Mouse (Mus musculus) gastrocnemius, postnatal 36 days (tissue): Measurements from ENCODE around the gene Fiz1. TPM values are rescaled to one million over a fixed set of nuclear protein-coding genes. Genes with fewer than 3 reads are reported as not detected.

Source experiments
- DNase-seq, 2 experiments: peaks; one replicate each; pipeline ENCODE4 v3.0.0; 2022
- intact Hi-C: fragments of 180-260 bp; cut with DNase I; formaldehyde crosslinking; loops from one replicate; pipeline ENCODE4 v1.15.1; 2025
- long read RNA-seq, 2 experiments: library from polyadenylated mRNA; stranded (forward); transcript quantifications; one replicate each; pipeline ENCODE4 v2.0.0; 2021
- total RNA-seq, 2 experiments: library from RNA; stranded (reverse); gene quantifications; 2 replicates each; pipeline ENCODE4 v1.2.3; 2021

The Fiz1 gene
- total RNA-seq: 10 to 100 TPM; 20.7 to 22.7 TPM
- long read RNA-seq, experiment 1, transcript Fiz1-201 (3 exons, 2,546 nt): major isoform, 6 of 10 reads
- long read RNA-seq, experiment 1, partial matches to known transcripts: 0 of 10 reads
- long read RNA-seq, experiment 1, other reads (novel, unspliced or antisense): 4 of 10 reads
- long read RNA-seq, experiment 2, transcript Fiz1-201 (3 exons, 2,546 nt): major isoform, 6 of 10 reads
- long read RNA-seq, experiment 2, partial matches to known transcripts: 0 of 10 reads
- long read RNA-seq, experiment 2, other reads (novel, unspliced or antisense): 4 of 10 reads

DNA sequence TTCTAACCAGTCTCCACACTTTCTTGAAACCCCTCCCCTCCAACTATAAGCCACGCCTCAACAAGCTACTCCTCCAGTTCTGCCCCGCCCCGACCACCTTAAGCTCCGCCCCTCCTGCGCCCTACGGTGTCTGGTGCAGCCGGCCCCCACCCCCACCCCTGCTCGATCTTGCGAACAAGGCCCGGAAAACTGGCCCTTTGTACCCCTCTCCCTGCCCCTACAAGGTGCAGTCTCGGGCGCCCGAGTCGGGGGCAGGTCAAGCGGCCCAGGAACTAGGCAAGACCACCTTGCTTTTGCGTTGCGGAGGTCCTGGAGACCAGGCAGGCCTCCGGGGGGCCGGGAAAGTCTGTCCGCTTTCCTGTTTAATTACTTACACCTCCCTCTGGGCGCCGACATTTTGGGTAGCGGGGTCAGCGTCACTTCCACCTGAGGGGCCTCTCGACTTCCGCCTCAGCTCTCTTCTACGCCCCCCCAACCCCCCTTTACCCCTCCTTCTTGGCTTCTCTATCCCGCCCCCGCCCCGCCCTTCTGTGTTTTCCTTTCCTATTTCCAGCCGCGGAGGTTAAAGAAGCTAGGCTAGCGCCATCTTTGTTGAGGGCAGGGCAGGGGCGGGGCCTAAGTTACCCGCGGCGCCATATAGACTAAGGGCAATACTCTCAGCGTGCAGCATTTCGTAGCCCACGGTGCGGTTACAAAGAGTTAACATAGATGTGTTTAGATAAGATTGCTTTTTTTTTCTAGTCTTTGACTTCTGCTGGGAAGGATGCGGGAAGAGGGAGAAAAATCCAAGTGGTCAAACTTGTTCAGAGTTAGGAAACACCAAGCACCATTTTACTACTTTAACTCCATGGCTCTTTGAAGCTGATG lies at the start of gene Fiz1, which contains the start of gene Zfp524:
Fiz1 (minus strand) TSS at position 447 of the 867 bp plus-strand sequence.
Zfp524 (plus strand) TSS at position 165 of the 867 bp plus-strand sequence.
- intact Hi-C loops: no loop called here
- peak; percentile 95 to 98 for DNase-seq

DNA sequence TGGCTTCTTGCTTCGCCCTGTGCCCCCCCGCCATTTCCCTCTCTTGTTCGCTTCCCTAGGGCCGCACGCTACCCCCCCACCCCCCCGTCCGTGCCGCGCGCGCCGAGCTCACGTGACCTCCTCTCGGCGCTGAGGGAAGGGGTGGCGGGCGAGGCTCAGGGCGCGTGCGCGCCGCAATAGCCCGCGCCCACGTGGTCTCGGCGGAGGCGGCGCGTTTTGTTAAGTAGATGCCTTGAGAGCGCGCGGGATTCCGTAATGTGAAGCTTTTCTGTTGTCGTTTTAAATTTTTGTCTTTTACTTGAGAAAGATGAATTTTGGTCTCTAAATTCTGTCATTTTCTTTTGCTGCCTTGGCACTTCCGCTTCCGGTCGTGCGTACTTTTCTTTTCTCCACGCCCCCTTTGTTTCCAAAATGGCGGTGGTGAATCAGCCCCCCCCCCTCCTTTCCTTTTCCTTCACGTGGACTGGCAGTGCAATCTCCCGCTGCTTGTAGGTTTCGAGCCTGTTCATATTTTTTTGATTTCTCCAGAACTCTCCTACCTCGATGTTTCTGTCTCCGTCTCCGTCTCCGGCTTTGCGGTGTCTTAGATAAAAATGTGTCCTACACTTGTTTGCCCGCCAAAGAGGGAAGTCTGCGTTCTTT lies 48.0 kb upstream of the Fiz1 start:
- DNase-seq: peak in 1 of 2 experiments; percentile 52
- intact Hi-C loops: no loop called here

DNA sequence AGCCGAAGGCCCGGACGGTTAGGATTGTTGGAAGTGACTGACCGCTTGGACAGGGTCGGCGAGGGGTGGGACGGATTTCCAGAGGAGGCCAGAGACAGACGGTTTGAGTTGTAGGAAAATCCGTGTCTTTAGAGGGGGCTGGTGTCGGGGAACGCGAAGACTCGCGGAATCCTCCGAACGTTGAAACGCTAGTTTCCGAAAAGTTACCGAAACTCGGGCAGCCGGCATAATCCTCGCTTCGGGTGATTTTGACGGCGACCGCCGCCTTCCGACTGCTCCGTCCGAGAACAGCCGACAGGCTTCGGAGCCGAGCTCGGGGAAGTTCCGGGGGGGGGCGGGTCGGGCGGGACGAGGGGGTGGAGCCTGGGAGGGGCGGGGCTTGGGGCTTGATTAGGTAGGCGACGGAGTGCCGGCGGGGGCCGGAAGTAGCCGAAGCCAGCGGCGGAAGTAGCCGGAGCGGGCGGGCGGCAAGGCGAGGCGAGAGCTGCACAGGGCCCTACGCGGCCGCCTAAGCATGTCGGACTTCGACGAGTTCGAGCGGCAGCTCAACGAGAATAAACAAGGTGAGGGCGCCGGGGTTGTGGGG lies 47.4 kb upstream of the Fiz1 start, which contains the start of gene U2af2:
U2af2 (plus strand) TSS at position 370 of the 586 bp plus-strand sequence.
- intact Hi-C loops: no loop called here

DNA sequence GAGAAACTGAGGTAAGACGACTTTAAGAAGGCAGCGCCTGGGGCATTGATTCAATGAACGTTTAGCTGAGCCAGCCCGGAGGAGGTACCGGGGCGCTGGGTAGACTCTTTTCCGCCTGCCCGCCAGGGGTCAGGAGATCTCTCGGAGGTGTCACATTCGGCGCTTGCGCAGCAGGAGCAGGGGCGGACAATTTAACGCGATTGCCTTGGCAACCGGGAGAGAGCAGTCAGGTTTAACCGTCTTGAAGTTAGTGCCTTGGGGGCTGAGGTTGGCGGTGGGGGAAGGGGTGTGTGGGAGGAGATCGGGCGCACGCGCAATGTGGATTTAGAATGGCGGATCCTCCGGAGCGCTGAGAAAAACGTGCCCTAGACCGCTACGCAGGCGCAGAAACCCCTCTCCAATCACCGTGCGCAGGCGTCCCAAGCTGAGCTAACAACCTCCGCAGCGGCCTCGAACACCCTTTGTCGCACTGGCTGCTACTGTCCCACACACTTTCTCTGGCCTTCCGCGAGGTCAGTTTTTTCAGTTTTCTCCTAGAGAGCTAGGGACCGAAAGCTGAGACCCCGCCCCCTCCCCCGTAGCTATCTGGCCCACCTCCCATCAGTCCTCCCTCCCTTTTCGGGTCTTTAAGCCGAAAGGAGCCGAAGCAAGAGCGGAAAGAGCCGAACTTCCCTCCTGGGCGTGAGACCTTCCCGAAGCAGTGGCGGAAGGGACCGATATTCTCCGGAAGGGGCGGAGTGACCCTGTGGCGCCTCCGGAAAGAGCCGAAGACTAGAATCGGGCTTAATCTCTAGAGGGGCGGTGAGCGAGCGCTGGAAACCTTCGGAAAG lies 46.7 kb upstream of the Fiz1 start:
- DNase-seq: peak; percentile 96 to 98
- intact Hi-C loops: no loop called here

More for the DNA sequence above, 47.4 kb upstream of the Fiz1 start, which contains the start of gene U2af2:
- peak; percentile 91 for DNase-seq

DNA sequence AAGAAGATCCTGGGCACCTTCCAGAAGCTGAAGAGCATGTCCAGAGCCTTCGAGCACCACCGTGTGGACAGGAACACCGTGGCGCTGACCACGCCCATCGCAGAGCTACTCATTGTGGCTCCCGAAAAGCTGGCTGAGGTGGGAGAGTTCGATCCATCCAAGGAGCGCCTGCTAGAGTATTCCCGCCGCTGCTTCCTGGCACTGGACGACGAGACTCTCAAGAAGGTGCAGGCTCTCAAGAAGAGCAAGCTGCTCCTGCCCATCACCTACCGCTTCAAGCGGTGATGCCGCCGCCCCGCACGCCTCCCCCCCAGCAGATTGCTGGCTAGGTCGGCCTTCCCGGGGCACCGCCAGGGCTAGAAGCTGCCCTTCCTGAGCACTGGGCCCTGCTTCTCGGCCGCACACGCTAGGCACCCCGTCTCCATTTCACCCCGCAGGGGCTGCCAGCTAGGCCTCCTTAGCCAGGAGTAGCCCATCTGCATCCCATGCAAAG lies 45.8 kb upstream of the Fiz1 start:
- intact Hi-C loops: no loop called here

DNA sequence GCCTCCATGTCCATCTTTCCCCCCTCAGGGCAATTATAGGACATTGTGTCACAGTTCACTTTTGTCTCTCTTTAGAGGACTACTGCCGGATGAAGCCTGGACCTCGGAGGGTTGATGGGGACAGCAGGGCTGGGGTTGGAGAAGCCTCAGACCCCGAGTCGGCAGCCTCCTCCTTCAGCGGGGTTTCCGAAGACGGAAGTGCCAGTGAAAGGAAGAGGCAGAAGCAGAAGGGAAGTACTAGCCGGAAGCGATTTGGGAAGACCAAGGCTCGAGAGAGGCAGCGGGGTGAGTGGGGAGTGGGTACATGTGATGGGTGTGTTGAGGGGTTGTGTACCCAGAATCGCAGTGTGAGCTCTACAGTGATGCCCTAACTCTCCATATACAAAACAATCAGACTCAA lies 44.9 kb upstream of the Fiz1 start:
- intact Hi-C loops: loop anchor here (2.0 kb wide), 1 partner anchor 21 kb away; the partner anchor contains the start of gene Zfp784
- DNase-seq: no peak

More for the DNA sequence above, 45.8 kb upstream of the Fiz1 start:
- DNase-seq: peak; percentile 57 to 73

DNA sequence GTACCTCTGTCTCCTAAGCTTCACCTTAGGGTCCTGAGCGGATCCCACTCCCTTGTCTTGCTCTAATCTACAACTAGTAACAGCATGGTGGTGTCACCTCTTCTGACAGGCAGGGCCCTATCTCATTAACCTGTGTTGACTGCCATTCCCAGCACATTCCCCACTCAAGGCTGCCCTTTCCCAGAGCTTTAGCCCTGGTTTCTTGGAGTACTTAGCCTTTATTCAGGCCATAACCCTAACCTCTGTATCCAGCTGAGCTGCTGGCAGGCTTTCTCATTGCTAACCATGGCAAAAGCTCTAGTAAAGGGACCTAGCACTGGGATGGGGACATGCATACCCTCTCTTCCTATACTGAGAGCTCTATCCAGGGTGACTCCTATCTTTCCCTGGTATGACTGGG lies 44.1 kb upstream of the Fiz1 start:
- DNase-seq: no peak
- intact Hi-C loops: loop anchor here (2.0 kb wide), 1 partner anchor 20 kb away; the partner anchor contains the start of gene Zfp784

DNA sequence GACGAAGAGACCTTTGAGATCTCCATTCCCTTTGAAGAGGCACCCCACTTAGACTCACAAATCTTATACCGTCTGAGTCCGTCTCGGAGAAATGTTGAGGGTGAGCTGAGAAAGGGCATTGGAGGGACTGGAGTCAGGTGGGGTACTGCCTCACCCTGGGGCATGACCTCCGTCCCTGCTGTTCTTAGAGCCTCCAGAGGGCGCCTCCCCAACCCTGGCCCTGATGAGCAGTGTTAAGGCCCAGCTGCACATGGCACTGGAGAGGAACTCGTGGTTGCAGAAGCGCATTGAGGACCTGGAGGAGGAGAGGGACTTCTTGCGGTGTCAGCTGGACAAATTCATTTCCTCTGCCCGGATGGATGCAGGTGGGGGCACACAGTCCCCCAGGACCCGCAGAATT lies 43.3 kb upstream of the Fiz1 start:
- intact Hi-C loops: loop anchor here (2.0 kb wide), 1 partner anchor 19 kb away; the partner anchor contains the start of gene Zfp784
- DNase-seq: no peak

DNA sequence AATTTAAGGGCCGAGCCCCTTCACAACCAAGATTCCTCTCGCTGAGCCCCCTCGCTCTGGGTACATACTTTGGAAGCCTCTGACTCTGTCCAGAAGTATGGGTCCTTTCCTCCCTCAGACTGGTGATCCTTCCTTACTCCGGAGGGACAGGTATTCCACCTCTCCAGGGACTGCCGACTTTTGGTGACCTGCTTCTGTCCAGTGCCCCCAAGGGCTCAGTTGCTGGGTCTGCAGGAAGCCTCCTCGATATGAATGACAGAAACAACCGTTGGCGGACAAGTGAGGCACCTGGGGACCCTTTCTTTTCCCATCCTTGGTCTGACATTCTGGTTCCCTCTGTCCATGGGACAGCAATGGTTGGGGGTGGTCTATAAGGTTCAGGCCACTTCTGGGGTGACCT lies 42.9 kb upstream of the Fiz1 start:
- intact Hi-C loops: no loop called here

DNA sequence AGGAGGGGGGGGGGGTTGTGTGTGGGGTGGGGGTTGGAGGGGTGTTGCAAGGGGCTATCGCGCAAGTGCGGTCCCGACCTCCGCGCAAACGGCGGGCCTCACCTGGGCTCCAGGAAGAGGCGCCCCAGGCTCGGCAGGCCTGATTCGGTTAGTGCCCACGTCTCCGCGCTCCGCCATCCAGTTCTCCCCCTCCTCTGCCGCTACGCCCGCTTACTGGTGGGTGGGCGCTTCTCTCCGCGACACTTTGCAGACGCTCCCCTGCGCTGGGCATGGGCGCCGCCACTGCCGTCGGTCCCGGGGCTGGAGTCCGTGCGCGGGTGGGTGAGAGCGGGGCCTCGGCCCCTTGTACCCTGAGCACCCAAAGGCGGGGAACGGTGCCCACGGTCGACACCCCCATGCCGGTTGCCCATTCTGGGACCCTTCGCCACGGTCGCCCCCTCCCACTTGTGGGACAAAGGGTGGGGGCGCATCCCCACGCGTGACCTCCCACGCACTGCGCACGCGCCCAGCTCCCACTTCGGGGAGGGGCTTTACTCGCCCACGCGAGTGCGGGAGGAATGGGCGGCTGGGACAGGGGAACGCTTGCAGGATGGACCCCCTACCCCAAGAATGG lies 42.3 kb upstream of the Fiz1 start:
- no peak for DNase-seq
- intact Hi-C loops: no loop called here

More for the DNA sequence above, 42.9 kb upstream of the Fiz1 start:
- no peak for DNase-seq

DNA sequence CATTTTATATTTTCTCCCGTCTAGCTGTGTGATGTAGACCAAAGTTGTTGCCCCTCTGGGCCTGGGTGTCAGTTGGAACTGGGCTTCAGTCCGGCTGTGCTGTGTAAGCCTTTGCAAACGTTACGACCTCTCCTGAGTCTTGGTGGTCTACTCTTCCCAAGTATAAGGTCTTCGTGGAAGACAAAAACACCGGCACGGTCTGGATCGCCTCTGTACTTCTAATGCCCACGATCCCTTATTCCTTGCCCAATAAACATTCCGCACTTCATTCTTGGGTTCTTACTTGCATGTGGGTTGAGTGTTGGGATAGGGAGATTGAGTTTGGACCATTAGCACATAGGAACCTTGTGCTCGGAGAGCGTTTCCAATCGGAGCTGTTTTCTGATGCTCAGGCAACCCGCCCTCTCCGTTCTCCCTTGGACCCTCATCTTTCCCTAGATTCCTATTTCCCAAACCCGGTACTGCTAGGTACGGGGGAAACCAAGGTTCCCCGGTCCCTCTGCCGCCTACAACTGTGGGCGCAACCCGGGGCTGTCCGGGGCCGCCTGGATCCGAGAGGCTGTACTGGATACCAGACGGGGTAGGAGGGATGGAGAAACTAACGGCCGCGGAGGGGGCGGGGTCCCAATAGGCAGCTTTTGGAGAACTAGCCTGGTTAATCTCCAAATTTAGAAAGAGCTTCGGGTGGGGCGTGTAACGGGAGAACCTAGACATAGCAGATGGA lies 39.1 kb upstream of the Fiz1 start:
- no peak for DNase-seq
- intact Hi-C loops: loop anchor here (5.0 kb wide), 1 partner anchor 46 kb away; no protein-coding TSS in a partner anchor

DNA sequence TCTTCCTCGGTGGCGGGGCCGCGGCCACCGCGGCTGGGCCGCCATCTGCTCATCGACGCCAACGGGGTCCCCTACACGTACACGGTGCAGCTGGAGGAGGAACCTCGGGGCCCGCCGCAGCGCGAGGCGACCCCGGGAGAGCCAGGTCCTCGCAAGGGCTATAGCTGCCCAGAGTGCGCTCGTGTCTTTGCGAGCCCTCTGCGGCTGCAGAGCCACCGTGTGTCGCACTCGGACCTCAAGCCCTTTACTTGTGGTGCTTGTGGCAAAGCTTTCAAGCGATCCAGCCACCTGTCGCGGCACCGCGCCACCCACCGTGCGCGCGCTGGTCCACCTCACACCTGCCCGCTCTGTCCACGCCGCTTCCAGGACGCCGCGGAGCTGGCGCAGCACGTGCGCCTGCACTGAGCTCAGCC lies 38.4 kb upstream of the Fiz1 start:
- no peak for DNase-seq
- intact Hi-C loops: loop anchor here (5.0 kb wide), 1 partner anchor 46 kb away; no protein-coding TSS in a partner anchor

DNA sequence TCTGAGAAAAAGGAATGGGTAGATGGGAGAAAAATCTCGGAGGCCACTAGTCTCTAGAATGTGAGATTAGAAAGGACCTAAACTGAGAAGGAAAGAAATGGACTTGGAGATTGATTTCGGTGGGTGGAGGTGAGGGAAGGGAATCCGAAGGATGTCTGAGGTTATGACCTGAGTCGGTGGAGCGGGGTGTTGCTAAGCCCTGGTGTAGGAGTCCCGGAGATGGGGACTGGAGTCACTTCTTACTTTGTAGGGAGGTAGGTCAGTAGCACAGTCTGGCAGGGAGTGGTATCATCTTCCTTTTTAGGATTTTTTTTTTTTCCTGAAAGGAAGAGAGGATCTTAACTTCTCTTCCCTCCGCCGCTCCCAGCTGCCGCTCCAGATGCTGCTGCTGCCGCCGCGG lies 37.9 kb upstream of the Fiz1 start:
- intact Hi-C loops: loop anchor here (5.0 kb wide), 1 partner anchor 45 kb away; no protein-coding TSS in a partner anchor
- DNase-seq: no peak

DNA sequence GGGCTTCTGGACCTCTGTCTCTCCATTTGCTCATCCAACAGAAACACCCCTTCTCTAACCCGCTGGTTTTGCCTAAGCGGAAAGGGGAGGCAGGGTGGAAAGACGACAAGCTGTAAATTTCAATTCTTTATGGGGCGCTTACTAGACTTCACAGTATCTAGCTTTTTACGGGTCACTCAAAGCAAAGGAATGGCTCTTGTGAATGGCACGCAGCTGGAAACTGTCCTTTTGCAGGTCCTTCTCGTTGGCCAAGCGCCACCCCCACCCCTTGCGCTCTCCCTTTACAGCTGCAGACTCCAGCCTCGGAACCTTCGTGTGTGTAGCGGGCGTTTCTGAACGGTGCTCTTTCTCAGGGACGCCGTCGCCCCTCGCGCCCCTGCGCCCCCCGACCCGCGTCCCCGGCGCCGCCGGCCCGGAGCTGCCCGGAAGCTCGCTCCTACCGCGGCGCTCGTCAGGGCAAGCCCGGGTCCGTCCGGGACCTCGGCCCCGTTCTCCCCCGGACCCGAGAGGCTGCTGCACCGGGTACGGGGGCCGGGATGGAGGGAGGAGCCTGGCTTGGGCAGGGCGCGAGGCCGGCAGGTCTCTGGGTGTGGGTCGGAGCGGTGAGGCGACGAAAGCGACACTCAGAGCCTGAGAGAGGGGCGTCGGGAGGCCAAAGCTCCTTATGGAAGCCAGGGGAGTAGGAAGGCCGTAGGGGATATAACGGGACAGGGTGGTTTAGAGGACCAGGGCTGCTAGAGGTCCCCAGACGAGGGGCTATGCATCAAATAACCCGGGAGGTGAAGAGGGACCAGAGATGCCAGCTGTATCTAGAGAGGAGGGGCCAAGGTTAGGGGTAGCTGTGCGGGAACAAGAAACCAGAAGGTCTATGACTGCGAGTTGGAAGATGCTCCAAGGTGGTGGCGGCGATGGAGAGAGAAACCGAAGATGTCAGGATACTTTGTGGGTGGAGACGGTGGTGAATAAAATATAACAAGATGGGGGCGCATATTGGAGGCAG lies 37.0 kb upstream of the Fiz1 start, which contains the start of gene Zfp580:
Zfp580 (plus strand) TSS at position 346 of the 1,000 bp plus-strand sequence.
- intact Hi-C loops: loop anchor here (5.0 kb wide), 1 partner anchor 44 kb away; no protein-coding TSS in a partner anchor
- peak; percentile 66 to 79 for DNase-seq

DNA sequence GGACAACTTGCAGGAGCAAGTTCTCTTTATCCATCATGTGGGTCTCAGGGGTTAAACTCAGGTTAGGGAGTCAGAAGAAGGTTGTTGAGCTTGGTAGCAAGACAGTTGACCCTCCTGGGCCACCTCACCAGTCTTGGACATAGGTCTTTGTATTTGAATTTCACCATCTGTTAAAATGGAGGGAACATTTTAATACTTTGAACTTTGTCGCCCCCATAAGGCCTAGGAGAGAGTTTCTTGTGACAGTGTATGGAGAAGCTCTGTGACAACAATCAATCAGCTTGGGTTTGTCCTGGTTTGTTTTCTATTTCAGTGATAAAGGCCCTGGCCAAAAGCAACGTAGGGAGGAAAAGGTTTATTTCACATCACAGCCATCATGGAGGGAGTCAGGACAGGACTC lies 32.8 kb upstream of the Fiz1 start:
- DNase-seq: no peak
- intact Hi-C loops: loop anchor here (2.0 kb wide), 1 partner anchor 105 kb away; no protein-coding TSS in a partner anchor

DNA sequence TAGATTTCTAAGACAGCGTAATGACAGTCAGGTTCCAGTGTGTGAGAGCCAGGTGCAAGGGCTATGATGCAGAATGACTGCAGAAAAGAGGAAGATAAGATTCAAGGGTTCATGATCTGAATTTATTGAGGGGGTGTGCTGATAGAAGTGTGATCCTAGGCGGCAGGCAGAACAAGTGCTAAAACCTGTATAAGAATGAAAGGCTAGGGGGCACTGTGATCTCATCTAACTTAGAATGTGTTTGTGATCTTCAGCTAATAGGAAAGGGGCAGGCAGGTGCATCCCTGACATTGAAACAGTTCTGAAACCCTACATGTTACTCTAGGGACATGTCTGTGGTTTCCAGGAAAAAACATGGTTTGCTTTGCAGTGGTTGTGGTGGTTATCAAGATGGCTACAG lies 31.6 kb upstream of the Fiz1 start:
- no peak for DNase-seq
- intact Hi-C loops: loop anchor here (2.0 kb wide), 1 partner anchor 103 kb away; no protein-coding TSS in a partner anchor
